Mouse (Mus musculus) MEL (cell line): Measurements from ENCODE around the gene Mettl7b.

Experiments used
- CHD1 ChIP-seq: IDR thresholded peaks from 2 replicates; pipeline ENCODE4 v1.6.1; 2012; ENCODE audit warnings: low read depth, mild to moderate bottlenecking, inconsistent platforms, low read length, improper control_type of control experiment
- CTCF ChIP-seq, 3 experiments: IDR thresholded peaks in 2 of 3; conservative IDR thresholded peaks in 1 of 3; 2 replicates each; pipeline ENCODE4 v1.5.1; 2011 to 2012; ENCODE audit warnings: low read length in 3 of 3, low read depth in 2 of 3, mild to moderate bottlenecking in 2 of 3, improper control_type of control experiment in 1 of 3, inconsistent platforms in 1 of 3, mixed read lengths in 1 of 3, moderate library complexity in 1 of 3; ENCODE audit not compliant: control insufficient read depth in 1 of 3, insufficient read depth in 1 of 3, poor library complexity in 1 of 3, severe bottlenecking in 1 of 3
- ELF1 ChIP-seq: IDR thresholded peaks from 2 replicates; pipeline ENCODE4 v1.6.1; 2014; ENCODE audit warnings: low read depth, mild to moderate bottlenecking, inconsistent platforms, low read length, improper control_type of control experiment, moderate library complexity
- EP300 ChIP-seq, 2 experiments: IDR thresholded peaks; 2 replicates each; pipeline ENCODE4 v1.6.1; 2011; ENCODE audit warnings: improper control_type of control experiment in 2 of 2, low read length in 2 of 2, low read depth in 1 of 2, mild to moderate bottlenecking in 1 of 2
- GABPA ChIP-seq: IDR thresholded peaks from 2 replicates; pipeline ENCODE4 v1.6.1; 2012; ENCODE audit warnings: low read depth, mild to moderate bottlenecking, inconsistent platforms, low read length, improper control_type of control experiment, moderate library complexity
- GATA1 ChIP-seq: IDR thresholded peaks from 2 replicates; pipeline ENCODE4 v1.6.1; 2011; ENCODE audit warnings: low read depth, low read length, improper control_type of control experiment
- HCFC1 ChIP-seq: IDR thresholded peaks from 2 replicates; pipeline ENCODE4 v1.6.1; 2012; ENCODE audit warnings: low read depth, mild to moderate bottlenecking, inconsistent platforms, low read length, improper control_type of control experiment, moderate library complexity
- MXI1 ChIP-seq: IDR thresholded peaks from 2 replicates; pipeline ENCODE4 v1.6.1; 2011; ENCODE audit warnings: mild to moderate bottlenecking, low read depth, low read length, improper control_type of control experiment
- POLR2A ChIP-seq, 2 experiments: IDR thresholded peaks; 2 replicates each; pipeline ENCODE4 v1.6.1; 2011 to 2012; ENCODE audit warnings: low read length in 2 of 2, mild to moderate bottlenecking in 2 of 2, control low read depth in 1 of 2, improper control_type of control experiment in 1 of 2, low read depth in 1 of 2, moderate library complexity in 1 of 2; ENCODE audit not compliant: control insufficient read depth in 1 of 2, insufficient read depth in 1 of 2, poor library complexity in 1 of 2
- SIN3A ChIP-seq: IDR thresholded peaks from 2 replicates; pipeline ENCODE4 v1.6.1; 2012; ENCODE audit warnings: low read length, improper control_type of control experiment, inconsistent platforms
- TAL1 ChIP-seq: IDR thresholded peaks from 2 replicates; pipeline ENCODE4 v1.6.1; 2012; ENCODE audit warnings: mild to moderate bottlenecking, inconsistent platforms, low read length, moderate library complexity, mixed read lengths
- TCF12 ChIP-seq: IDR thresholded peaks from 2 replicates; pipeline ENCODE4 v1.6.1; 2014; ENCODE audit warnings: low read depth, mild to moderate bottlenecking, inconsistent platforms, low read length, improper control_type of control experiment, moderate library complexity
- ZNF384 ChIP-seq: IDR thresholded peaks from 2 replicates; pipeline ENCODE4 v1.6.1; 2012; ENCODE audit warnings: low read depth, mild to moderate bottlenecking, inconsistent platforms, low read length, improper control_type of control experiment

DNA sequence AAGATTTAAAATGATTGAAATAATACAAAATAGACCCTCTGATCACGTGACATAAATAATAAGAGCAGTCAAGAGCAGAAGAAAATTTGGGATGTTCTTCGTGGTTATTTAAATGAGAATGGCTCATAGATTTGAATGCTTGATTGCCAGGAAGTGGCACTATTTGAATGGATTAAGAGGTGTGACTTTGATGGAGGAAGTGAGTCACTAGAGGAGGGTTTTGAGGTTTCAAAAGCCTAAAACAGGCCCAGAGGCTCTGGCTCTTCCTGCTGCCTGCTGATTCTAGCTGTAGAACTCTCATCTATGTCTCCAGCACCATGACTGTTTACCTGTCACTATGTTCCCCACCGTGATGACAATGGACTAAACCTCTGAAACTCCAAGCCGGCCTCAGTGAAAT is 12.1 kb upstream of the Mettl7b start:
- TF ChIP-seq TCF12 = no peak
- TF ChIP-seq POLR2A (IDR thresholded peaks at IDR 0.05; ENCODE audit: control insufficient read depth in 1 of 2, insufficient read depth in 1 of 2, low read depth in 1 of 2, low read length in 2 of 2, poor library complexity in 1 of 2) = no peak
- TF ChIP-seq CTCF (IDR thresholded peaks at IDR 0.05 in 2 of 3, conservative IDR thresholded peaks at IDR 0.05 in 1 of 3; ENCODE audit: control insufficient read depth in 1 of 3, insufficient read depth in 1 of 3, low read depth in 2 of 3, low read length in 3 of 3, poor library complexity in 1 of 3, severe bottlenecking in 1 of 3) = no peak
- no peak for TF ChIP-seq MXI1
- no peak for TF ChIP-seq TAL1
- TF ChIP-seq CHD1 = no peak
- TF ChIP-seq EP300 (IDR thresholded peaks at IDR 0.05; ENCODE audit: low read depth in 1 of 2, low read length in 2 of 2) = no peak
- no peak for TF ChIP-seq ZNF384
- TF ChIP-seq SIN3A = no peak
- no peak for TF ChIP-seq GATA1
- TF ChIP-seq HCFC1 = no peak
- TF ChIP-seq ELF1 = no peak
- TF ChIP-seq GABPA = no peak
